Mouse (Mus musculus) mouse embryonic stem cell (cell line): Measurements from ENCODE around the gene Col5a1.

Experiments
- in situ Hi-C, 2 experiments: fragments of 300-500 bp; cut with MboI; formaldehyde crosslinking; loops; 1 replicate in 1 of 2; 3 replicates in 1 of 2; pipeline ENCODE4 v1.14.3; 2019 to 2020; ENCODE audit warnings: low sequenced_read_pairs in 2 of 2, low pct_unique_long_range_greater_than_20kb in 1 of 2, mixed read lengths in 1 of 2; ENCODE audit not compliant: unreplicated experiment in 1 of 2

Col5a1 gene

DNA sequence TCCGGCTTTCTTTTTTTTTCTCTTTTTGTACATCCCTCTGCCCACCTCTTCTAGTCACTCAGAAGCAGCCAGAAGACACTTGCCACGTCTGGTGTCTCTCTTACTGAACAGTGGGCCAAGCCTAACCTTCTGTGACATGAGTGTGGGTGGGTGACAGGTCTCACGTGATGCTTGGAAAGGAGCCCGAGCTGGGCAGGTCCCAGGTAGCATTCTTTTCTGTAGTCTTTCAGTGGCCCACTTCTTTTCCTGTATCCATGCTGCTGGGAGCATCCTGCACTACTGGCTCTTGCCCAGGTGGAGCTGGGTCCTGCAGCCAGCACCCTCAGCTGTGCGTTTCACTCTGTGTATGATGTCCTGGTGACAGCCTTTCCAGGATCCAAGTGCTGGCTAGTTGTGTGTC, 8.2 kb upstream of the Col5a1 start:
- in situ Hi-C loops = no loop called here

DNA sequence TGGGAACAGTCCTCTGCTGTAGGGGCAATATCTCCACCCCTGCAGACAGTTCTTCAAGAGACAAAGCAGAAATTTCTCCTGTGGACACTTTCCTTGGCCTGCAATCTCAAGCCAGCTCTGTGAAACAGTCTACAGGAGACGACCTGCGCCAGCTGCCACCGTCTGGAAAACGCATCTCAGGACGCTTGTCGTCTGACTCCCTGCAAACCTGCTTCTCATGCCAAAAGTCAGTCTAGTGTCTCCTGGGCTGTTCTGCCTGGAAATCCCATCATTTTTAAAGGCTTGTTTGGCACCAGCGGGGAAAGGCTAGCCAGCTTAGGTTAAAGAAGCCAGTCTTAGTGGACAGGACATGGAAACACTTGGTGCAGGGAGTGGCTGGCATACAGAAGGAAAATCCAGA, 2.9 kb upstream of the Col5a1 start:
- in situ Hi-C loops = no loop called here

DNA sequence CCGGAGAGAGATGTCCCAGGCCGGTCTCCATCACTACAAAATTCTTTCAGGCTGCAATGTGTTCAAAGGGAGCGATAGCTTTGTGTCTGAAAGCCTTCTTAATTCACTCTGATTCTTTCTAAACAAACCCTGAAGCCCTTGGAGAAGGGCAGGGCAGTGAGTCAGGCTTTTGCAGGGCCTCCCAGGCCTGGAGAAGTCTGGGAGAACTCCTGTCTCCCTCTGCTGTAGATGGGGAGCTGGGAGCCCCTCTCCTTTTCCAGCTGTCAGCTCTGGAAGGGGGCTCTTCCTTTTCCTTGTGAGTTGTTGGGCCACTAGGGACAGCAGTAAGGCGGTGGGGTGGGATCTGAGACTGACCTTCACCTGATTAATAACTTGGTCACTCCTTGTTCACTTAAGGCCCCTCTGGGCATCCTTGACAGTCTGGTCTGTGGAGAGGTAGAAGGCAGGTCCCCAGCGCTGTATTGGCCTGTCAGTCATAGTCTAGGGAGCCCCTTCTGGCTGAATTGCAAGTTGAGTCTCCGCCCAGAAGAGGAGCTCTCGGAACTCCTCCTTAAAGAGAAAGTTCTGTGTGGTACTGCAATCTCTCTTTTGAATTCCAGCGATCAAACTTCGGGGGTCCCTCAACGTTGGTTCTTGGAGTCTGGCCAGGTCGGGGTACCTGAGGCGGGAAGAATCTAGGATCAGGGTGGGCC, 623 bp upstream of the Col5a1 start:
- in situ Hi-C loops = no loop called here

DNA sequence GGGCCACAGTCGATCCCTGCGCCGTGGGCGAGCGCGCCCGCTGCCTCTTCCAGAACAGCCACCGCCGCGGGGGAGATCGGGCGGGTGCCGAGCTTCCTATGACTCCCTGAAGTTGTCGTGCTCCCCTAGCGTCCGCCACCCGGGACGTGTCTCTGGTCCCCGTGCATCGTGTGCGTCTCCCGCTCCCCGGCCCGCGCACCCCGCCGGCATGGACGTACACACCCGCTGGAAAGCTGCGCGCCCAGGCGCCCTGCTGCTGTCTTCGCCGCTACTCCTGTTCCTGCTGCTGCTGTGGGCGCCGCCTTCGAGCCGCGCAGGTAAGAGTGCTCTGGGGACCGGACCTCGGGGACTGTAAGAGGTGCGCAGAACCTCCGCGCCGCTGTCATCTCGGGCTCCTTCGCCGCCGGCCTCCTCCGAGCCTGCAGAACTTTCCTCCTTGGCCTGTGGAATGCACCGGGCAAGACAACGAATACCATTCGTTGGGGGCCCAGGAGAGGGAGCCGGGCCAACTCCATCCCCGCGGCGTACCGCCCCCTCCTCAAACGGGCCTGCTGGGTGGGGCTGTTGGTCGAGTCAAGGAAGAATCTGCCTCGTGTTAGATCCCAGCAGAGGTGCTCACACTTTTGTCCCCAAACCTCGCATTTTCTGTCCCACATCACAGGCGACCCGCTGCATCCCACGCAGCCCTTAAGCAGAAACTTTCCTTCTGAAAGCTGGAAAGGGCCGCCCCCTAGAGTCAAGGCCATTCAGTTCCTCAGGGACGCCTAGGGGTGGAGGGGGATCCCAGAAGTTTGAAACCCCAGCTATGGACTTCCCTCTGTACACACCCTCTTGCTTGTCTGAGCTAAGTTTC, 609 bp downstream of the Col5a1 start:
- in situ Hi-C loops = no loop called here

DNA sequence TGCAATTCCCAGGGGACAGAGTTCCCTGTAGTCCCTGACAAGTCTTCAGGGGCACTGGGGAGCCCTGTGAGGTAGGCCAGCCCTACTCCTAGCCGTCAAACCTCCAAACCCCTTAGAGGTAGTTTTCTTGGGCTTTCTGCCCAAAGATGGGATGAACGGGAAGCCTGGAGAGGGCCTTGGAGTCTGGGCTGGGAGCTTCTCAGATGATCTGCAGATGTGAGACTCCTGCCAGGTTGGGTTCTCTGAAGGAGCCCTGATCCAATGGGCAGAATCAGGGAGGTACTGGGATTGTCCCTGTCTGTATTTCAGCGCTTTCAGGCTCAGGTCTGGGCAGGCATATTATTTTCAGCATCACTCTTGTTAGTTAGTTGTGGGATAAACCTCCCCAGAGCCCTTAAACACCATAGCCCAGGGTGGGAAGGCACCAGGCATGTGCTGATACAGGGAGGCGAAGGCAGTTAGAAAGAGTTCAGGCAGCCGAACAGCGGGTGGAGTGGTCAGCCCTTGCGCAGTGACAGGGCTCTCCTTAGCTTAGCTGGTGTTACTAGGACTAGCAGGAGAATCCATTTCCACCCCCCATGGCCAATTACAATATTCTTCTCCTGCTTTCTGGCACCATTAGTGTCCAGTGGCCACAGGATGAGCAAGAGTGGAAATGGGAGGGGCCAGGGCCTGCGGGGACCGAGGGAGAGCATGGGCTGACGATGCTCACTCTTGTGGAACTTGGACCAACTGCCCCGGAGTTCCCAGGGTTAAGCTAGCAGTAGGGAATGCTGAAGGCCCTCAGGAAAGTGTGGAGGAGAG, 1.4 kb downstream of the Col5a1 start:
- in situ Hi-C loops = no loop called here

DNA sequence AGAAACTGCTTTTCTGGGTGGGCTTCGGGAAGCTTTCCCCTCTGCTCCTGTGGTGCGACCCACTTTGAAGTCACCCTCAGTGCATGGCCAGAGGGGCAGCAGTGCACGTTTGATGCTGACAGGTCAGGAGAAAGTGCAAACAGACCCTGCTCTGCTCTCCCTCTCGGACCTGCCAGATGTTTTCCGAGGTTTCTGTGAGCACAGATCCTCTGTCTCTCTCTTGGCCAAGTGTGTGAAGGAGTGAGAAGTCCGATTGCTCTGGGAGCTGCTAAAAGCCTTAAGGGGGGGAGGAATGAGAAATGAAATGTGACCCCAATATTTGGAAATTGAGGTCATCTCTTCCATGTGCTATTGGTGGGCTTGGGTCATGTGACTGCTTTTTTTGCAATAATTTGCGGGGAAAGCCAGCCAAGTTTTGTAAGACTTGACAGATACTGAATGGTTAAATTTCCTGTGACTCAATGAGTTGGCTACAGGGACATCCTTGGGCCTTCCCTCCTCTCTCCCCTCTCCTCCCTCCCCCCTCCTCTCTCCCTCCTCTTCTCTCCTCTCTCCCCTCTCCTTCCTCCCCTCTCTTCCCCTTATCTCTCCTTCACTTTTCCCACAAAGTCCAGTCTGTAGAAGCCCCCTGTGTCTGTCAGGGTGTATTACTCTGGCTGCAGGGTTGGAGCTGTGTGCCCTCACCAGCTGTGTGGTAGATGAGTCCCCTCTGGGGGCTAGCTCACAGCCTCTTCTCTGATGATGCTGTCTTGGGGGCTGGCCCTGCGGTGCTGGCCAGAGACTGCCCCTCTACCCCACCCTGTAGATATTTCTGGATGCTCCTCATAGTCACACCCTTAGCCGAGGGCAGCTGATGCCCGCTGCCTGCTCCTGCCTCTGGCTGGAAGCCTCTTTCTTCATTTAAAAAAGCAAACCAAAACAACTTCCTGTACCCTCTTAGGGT, 2.6 kb downstream of the Col5a1 start:
- in situ Hi-C loops = no loop called here

DNA sequence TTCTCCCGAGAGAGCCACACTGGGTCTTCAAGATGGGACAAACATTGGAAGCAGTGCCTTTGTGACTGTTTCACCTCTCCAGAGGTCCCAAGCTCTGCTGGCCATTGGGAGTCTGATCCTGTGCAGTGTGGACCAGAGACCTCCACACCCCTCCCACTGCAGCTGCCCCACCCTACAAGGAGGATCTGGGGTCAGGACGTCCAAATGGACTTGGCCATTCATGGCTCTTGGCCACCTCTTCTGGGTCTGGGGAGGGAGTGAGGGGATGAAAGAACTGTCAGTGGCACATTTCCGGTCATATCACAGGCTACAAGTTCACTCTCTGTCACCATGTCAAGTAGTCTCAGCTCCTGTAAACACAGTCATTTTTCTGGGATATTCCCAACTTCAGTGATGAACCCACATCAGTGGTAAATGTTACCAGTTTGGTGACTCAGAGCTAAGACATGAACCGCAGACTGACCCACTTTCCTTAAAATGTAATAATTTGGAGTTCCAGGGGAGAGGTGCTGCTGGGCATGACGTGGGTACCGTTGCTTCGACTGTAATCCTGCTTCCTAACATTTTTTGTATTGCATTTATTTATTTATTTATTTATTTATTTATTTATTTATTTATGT, 5.8 kb downstream of the Col5a1 start:
- in situ Hi-C loops = no loop called here

DNA sequence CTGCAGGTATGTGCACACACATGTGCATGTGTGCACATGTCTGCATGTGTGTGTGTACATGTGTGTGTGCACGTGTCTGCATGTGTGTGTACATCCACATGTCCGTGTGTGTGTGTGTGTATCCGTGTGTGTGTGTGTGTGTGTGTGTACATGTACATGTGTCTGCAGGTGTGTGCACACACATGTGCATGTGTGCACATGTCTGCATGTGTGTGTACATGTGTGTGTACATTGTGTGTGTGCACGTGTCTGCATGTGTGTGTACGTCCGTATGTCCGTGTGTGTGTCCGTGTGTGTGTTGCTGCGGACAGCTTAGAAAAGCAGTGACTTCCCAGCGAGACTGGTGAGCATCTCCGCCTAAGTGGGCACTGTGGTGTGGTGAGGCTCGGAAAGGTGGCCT, 6.8 kb downstream of the Col5a1 start:
- in situ Hi-C loops = no loop called here

DNA sequence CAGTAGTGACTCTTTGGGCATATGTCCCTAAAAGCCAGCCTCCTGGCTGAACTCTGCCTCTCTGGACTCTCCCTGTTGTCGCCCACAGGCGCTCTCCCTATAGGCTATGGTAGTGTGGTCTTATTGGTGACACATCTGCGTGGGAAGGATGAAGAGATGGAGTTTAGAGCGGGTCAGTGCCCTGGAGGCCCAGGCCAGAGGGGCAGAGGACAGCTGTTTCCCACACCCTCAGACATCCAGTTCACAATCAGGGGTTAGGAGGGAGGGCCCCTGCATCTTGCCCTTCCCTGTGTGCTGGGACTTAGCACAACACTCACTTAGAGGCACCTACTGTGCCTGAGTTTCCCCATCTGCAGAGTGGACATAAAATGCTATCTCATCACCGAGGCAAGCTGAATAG, 8.8 kb downstream of the Col5a1 start:
- in situ Hi-C loops = no loop called here

DNA sequence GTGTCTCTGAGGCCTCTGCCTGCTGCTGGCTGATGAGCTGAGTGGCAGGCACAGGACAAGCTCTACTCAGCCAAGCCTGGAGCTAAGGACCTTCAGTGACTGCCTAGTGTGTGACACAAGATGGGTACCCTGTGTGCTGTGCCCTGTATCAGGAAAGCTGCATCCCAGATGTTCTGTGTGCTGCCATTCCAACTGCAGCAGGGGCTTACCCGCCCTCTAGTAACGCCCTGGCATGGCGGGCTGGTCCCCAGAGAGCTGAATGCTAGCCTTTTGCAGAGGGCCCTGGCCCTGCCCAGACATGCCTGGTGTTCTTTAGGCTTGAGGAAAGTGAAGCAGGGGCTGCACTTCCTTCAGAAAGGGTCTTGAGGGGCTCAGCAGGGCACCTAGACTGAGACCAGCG, 9.4 kb downstream of the Col5a1 start:
- in situ Hi-C loops = no loop called here

DNA sequence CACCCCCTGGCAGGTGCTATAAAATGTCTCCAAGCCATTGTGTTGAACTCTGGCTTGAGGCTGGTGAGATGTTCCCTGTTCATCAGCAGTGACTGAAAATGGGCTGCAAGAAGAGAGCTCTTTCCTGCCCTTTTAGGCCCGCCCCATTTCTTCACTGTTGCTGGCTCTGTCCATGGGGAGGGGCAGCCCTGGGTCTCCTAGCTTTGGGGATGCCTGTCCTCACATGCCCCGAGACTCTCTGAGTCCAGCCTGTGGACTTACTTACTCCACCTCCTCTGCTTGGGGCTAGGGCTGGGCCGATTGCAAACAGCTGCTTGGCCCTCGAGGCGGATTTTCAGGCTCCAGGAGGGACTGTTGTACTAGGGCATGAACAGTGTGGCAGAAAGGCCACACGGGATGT, 10.9 kb downstream of the Col5a1 start:
- in situ Hi-C loops = no loop called here

DNA sequence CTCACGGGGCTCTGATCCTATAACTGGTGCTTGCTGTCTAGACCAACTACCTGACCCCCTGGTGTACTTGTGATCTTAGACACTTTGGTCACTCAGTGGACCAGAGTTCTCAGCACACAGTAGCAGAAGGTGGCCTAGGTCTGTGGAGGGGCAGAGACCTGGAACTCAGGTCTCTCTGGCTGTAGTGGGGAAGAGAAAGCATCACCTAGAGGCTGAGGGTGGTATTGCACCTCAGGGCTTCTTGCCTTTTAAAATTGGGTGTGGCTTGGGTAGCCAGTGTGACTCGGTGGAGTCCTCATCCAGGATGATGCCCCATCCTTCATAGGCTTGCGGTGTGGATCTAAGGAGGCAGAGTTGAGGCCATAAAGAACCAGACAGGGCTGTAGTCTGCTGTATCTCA, 13.7 kb downstream of the Col5a1 start:
- in situ Hi-C loops = no loop called here

DNA sequence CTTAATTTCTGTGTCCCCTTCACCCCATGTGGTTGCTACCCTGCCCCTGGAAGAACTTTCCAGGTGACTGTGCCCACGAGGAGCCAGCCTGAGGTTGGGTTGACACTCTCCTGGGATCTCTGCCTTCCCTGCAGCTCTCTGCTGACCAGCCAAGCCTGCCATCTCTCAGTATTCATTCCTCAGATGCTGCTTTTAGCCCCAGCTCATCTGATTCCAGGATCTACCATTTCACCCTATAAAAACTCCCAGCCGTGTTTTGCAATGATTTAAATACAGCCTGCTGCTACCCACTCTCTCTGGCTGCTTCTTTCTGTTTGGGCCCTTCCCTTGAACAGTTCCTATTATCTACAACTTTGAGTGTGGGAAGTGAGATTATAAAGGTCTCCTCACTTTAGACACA, 14.9 kb downstream of the Col5a1 start:
- in situ Hi-C loops = no loop called here

DNA sequence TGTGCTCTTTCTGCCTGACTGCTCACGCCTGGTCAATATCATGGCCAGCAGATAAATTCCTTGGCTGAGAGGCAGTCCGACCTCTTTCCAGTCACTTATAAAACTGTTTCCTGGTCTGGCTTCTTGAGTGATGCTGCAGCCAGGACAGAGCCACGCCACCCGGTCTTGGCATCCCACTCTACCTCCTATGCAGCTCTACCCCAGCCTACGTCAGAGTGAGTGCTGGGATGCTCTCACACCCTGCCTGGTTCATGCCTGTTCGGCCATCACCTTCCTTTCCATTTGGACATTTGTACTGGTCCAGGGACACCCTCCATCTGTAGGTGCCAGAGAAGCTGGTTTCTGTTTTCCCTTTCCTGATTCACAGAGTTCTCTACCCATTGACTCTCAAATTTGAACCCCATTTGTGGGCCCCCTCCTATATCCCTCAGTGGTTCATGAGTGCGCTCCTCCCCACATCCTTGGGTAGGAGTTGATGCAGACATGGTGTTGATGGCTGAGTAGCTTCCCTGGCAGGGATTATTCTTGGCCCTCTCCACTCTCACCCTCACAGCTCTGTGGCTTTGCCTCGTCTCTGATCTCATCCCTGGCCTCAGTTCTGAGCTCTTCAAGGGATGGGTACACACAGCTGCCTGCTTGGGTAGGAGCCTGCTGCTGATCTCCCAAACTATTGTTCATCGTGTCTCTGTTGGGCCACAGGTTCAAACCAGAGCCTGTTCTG, 15.5 kb downstream of the Col5a1 start:
- in situ Hi-C loops = no loop called here

DNA sequence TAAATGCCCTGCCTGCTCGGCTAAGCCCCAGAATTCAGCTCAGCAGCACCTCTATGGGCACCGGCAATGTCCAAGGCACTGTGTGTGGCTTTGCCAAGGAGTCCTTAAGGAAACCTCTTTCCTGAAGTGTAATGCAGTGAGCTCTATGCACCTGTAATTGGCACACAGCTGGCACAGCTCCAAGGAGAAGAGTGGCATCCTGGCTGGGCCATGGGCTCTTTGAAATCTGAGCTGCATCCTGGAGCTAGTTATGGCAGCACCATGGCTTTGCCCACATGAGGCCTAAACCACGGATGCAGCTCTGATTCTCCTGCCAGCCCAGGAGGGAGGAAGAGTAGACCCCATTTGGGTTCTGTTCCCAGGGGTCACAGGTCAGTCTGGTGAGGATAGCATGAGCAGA, 16.1 kb downstream of the Col5a1 start:
- in situ Hi-C loops = no loop called here

DNA sequence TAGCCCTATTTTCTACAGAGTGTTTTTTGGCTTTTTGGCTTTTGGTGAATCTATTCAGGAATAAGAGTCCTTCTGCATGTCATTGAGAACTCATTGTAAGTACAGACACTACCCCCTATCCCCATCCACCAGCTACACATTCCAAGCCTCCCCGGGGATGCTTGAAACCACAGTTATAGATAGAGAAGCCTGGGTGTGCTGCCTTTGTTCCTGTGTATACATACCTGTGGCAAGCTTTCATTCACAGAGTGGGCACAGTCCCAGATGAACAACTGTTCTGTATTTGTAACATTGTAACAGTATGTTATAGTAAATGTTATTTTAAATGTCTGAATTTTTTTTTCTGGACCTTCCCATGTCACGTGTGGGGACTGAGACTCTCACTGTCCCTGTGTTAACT, 19.2 kb downstream of the Col5a1 start:
- in situ Hi-C loops = no loop called here

DNA sequence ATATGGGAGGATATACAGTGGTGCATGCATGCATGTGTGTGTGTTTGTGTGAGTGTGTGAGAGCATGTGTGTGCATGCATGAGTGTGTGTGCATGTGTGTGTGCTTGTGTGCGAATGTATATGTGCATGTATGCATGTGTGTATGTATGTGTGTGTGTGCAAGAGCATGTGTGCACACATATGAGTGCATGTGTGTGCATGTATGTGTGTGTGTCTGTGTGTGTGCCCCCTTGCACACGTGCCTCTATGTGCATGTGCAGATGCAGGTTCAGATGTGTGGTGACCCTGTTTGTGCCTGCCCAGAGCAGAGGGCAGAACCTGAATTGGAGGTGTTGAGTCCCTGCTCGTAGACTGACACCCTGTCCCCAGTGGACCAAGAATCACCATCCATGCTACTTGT, 24.3 kb downstream of the Col5a1 start:
- in situ Hi-C loops = no loop called here
